Mouse (Mus musculus): ENCODE results near the gene Trim26.

The Trim26 gene

DNA sequence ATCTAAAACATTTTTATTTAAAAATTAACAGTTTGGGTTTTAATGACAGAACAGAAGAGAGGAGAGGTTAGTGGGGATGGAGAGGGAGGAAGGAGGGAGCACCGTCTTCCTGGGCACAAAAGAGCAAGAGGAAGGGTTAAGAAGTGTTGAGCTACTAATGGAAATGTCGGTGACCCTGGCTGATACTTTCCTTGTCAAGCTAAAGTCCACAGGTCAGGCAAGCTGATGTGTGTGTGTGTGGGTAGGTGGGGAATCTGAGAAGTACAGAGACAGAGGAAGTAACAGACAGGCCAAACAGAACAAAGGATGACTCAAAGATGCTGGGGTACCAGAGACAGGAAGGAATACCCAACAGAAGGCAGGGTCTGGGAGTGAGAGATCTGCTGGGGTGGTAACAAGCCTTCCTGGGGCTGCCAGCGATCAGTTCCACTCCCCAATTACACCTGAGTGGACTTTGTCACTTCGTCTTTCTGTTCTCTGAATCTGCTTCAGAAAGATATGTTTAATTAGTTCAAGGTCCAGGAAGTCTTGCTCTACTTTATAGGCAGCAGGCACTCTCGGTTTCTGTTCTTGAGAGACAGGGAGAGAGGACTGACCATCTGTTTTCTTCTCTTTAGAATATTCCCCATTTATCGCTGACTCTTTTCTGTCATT is 60.7 kb downstream of the Trim26 start, which contains the start of gene Trim31:
Trim31 (plus strand) TSS at position 567 of the 654 bp plus-strand sequence.
- DNase-seq (ENCODE audit: inconsistent age in 2 of 2, low spot score in 1 of 2), result no peak

DNA sequence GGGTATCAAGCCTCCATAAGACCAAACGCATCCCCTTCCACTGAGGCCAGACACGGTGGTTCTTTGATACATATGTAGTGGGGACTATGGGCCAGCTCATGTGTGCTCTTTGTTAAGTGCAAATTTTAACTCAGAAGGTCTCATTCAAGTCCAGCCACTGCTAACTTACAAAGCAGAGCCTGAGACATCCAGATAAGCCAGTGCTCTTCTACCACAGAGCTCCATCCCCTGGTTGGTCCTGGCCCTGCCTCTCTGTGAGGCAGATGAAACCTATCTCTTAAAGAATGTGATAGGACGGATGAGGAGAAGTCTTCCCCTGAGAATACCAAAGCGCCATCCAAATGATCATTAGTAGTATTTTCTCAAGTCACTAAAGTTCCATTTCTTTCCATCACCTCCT is 62.4 kb downstream of the Trim26 start:
- no peak for DNase-seq (ENCODE audit: inconsistent age in 2 of 2, low spot score in 1 of 2)

DNA sequence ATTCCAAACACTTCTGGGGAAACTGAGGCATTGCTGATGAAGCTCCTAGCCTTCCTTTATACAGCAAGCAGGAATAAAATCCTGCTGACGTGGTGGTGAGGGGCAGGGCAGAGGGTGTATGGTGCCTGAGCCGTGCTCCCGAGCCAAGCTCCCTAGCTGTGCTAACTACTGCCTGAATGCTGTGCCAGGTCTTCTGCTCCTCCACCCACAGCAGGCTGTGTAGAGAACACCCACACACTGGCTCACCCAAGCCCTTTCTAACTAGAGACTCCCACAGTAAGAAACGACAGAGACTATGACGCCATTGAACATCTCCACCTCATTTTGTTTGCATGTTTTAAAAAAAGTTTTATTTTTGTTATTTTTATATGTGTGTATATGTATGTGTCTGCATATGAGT is 63.1 kb downstream of the Trim26 start:
- no peak for DNase-seq (ENCODE audit: inconsistent age in 2 of 2, low spot score in 1 of 2)

DNA sequence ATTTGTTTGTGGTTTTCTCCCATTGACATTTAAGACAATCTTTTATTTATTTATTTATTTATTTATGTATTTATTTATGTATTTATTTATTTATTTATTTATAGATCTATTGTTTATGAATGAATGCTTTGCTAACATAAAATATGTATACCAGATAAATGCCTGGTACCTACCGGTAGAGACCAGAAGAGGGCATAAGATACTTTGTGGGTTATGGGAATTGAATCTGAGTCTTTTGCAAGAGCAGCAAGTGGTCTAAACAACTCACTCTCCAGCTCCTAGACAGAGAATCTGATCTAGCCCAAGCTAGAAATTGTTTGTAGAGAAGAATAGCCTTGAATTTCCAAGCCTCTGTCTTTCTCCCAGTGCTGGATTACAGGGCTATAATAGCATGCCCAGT is 63.8 kb downstream of the Trim26 start:
- no peak for DNase-seq (ENCODE audit: inconsistent age in 2 of 2, low spot score in 1 of 2)

DNA sequence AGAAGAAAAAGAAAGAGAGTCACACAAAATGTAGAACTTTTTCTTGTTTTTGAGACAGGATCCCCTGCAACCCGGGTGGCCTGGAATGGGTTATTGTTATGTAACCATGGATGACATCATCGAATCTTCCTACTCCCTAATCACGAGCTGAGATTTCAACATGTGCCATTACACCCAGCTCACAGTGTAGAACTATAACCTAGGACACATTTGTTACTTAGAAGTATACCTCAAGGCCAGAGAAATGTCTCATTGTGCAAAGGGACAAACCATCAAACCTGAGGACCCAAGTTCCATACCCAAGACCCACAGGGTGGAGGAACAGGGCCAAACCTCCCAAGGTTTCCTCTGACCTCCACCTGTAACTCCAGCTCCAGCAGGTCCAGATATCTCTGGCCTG is 66.7 kb downstream of the Trim26 start:
- peak; percentile 22 to 54 for DNase-seq (ENCODE audit: inconsistent age in 2 of 2, low spot score in 1 of 2)

DNA sequence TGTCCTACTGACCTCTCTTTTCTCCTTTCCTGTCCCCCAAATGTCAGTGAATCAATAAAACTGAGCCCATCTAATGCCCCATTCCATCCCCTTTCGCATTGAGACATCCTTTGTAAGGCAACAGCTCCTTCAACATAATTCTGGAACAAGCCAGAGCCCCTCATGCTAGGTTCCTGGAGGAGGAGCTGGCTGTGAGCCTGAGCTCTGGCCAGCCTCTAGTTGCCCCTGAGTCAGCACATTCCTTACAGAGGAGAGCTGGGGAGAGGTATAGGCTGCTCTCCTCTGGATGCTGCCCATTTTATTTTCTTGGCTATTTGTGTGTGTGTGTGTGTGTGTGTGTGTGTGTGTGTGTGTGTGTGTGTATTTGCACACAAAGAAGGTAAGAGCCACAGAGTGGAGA is 71.3 kb downstream of the Trim26 start:
- no peak for DNase-seq (ENCODE audit: inconsistent age in 2 of 2, low spot score in 1 of 2)
